Mouse (Mus musculus): ENCODE data around the gene Slc22a4.

DNA sequence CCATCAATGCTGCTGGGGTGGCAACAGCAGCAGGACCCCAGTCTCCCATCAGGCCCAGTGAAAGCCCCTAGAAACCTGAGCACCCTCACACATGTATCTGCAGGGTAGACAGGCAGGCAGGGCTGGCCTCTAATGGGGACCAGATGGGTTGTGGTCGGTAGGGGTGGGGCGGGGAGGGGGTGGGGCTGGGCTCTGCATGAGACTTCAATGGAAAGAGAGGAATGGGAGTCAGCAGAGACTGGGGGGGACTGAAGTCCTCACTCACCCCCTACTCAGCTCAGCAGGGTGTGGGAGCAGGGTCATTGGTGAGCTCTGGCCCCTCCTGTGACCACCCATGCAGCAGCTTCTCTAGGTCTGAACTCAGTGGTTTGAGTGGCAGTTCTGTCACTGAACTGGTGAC is 29.5 kb upstream of the Slc22a4 start:
- TF ChIP-seq CTCF (IDR thresholded peaks at IDR 0.05; ENCODE audit: borderline replicate concordance, insufficient read depth, low read length) (no peak), POLR2A (IDR thresholded peaks at IDR 0.05; ENCODE audit: low read depth, low read length) (no peak)
